Mouse (Mus musculus): ENCODE data around the gene Ugt1a1.

Gene Ugt1a1

DNA sequence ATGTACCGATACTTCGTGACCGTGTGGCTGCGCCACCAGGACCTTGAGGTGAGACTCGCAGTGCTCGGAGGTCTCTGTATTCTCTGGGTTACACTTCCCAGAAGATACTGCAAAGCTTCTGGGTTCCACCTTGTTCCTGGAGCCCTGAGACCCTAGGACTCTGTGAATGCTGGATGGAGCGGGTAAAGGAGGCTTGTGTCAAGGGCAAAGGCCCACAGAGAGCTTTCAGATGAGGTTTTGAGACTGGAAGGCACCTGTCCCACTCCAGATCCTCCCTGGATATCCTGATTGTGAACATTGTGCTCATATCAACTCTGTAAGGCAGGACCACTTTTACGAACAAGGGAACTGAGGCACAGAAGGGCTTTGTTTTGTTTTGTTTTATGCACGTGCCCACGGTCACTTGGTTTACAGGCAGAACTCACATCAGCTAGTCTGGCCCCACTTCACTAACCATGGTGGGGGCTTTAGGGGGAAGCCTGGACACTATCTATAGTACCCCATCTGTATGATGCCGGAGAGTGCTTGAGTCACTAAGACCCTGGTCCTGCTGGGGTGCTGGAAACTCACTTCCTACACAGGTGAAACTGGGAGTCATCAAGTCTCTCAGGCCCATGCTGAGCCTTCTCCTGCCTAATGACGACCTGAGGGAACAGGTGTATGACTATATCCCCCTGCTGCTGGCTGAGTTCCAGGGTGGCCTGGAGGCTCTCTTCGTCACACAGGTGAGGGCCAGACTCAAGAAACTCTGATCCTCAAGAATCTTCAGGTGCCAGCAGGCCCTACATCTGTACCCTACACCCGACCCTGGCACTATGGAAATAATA is 21.9 kb downstream of the Ugt1a1 start:
- in situ Hi-C loops (cut with MboI, MseI), result no loop called here

DNA sequence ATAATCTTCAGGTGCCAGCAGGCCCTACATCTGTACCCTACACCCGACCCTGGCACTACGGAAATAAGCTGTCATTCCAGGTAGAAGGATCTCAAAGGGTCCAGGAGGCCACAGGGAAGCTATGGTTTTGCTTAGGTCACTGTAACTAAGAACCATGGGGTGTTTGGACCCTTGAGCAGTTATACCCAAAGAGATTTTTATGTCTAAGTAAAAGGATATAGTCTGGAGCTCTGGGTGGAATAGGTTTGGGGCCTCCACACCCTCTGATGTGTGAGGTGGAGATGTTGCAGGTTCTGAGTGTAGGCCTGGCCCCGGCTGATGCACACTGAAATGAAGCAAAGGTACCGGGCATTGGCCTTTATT is 22.5 kb downstream of the Ugt1a1 start:
- in situ Hi-C loops (cut with MboI, MseI), result no loop called here

DNA sequence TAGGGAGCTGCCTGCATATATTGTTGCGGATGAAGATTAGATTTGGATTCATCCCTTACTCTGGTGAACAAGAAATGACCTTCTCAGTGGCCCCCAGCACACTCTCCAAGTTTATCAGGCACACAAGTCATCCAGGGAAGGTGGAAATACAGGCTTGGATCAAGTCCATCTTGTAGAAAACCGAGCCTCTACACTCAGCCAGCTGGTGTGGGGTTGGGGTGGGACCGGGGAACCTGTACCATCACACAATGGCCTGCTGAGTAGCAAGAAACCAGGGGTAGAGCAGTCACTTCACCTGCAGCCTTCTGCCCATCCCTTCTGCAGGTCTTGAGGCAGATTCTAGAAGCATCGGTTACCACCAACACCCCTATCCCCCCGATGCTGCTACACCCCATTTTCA is 22.9 kb downstream of the Ugt1a1 start:
- in situ Hi-C loops (cut with MboI, MseI), result no loop called here

DNA sequence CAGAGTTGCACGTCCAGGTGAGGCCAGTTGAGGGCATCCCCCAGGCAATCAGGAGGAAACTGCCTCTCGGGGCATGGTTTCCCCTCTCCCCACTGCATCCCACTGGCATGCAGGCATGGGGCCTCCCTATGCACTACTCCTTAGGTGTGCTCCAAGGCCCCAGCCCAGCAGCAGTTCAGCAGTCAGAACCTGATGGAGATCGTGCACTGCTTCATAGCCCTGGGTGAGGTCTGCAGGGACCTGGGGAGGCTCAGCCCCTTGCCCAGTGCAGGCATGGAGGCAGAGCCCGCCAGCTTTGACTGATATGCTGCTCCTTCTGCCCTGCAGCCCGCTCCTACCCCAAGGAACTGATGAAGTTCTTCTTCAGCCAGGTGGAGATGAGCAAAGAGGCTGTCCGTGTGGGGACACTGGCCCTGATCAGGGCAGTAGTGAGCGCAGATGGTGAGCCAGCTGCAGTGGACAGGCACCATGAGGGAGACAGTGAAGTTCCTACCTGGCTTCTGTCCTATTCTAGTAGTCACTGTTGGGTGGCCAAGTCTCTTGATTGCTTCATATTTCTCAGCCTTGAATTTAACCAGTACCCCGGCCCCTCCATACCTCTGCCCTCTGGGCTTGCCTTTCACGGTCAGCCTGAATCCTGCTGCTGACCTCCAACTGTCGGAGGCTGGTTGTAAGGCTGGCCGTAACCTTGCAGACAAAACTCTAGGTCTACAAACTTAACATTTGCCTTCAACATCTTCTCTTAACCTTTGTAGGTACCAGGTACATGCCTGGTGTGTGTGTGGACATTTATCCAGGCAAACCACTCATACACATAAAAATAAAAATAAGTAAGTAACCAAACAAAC is 23.5 kb downstream of the Ugt1a1 start:
- in situ Hi-C loops (cut with MboI, MseI), result no loop called here

DNA sequence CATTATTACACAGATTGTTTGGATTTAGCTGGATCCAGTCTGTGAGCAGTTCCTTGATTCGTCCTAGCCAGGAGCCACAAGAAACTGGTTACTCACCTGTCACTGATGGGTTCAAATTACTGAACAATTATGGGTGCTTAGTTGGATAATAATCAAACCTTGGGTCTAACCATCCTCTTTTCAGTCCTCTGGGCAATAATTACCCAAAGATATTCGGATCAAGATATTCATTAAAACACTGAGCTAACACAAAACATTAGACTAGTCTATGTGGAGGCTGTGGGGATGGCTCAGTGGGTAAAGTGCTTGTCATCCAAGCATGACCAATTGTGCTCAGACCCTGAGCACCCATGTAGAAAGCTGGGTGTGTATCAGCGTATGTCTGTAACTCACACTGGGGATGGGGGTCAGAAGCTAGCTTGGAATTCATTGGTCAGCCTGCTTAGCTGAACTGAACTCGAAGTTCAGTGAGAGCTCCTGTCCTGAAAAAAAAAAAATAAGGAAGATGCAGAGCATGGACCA is 24.2 kb downstream of the Ugt1a1 start:
- in situ Hi-C loops (cut with MboI, MseI), result no loop called here

DNA sequence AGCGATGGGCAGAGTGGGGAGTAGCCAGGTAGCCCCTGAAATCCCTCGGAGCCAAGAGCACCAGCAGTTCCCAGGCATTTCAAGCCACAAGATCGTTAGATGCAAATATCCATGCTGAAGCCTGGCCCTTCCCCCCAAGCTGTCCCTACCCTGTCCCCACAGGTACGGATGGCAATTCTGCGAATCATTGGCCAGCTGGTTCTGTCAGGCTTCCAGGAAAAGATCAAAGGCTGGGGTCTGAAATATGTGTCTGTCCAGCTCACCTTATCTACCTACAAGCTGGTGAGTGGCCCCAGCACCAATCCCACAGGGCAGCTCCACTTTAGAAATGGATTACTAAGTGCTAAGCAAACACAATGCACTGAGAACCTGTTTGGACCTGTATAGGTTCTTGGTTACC is 25.6 kb downstream of the Ugt1a1 start:
- in situ Hi-C loops (cut with MboI, MseI), result no loop called here

DNA sequence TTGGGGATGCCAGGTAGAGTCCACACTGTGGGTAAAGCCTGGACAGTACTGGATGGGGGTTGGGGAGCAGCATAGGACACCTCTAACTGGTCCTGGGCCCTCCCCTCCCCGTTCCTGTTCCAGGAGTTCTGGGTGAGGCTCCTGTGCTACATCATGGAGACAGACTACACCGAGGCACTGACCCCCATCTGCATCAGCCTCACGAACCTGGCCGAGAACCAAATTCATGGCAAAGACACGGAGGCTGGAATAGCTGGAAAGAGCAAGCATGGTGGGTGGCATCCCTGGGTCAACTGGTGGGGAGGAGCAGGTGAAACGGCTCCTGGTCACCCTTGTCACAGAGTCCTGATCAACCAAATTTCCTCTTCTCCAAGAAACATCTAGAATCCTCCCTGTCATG is 27.0 kb downstream of the Ugt1a1 start:
- in situ Hi-C loops (cut with MboI, MseI), result no loop called here

DNA sequence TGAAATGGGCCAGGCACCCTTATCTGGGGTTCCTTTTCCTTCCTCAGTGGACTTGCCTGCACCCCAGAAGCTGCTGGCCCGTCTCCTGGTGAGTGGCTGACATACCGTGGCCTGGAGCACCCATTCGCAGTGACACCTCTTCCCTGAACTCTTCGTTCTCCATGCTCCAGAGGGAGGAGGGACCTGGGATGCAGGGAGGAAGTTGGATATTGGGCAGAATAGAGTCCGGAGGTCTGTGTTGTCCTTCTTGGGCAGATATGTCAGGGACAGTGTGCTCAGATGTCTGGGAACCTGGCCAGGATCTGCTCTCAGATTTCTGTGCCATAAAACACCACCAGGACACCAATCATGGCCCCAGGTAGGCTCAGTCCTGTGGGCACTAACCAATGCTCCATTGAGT is 28.3 kb downstream of the Ugt1a1 start:
- in situ Hi-C loops (cut with MboI, MseI), result no loop called here

DNA sequence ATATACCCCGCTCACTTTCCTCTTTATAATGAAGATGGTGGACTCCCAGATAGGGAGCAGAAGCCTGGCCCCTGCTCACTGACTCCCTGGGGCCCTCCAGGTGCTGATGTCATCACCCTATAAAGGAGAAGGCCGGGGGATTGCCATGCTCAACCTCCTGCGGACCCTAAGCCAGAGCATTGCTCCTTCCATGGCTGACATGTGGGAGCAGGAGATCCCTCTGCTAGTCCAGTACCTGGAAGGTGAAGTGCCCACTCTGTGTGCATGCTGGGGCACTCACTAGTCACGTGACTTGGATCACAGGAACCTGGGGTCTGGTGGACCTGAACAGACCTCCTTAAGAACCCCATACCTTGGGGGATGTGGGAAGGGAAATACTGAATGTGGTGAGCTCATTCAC is 28.8 kb downstream of the Ugt1a1 start:
- in situ Hi-C loops (cut with MboI, MseI), result no loop called here

DNA sequence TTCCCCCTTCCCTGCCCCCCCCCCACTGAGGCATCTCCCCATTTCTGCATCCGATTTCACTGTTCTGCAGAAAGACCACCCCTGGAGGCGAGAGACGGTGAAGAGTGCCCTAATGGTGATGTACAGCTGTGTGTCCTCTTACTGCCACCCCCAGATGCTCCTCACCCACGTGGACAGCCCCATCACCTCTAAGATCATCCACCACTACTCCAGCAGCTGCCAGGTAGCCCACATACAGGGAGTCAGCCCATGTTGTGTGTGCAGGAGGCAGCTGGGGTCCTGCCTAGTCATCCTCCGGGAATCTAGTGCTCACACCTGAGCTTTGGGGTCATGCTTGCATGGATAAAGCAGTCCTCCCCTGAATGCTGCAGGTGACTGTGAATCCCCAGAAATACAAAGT is 32.1 kb downstream of the Ugt1a1 start:
- in situ Hi-C loops (cut with MboI, MseI), result no loop called here

DNA sequence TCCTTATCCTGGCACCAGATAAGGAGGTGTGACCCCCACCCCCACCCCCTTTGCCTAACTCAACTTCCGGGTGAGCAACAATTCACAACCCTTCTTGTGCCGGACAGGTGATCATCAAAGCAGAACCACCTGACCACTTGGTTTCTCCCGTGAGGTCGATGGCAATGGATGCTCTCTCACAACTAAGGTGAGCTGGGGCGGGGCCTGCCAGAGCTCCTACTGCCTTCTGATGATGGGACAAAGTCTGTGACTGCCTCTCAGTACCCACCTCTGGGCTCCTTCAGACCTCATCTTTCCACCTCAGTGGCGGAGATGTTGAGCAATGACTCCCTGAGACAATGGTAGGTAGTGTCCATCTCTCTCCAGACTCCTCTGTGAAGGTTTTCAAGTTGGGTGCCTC is 34.1 kb downstream of the Ugt1a1 start:
- in situ Hi-C loops (cut with MboI, MseI), result no loop called here

DNA sequence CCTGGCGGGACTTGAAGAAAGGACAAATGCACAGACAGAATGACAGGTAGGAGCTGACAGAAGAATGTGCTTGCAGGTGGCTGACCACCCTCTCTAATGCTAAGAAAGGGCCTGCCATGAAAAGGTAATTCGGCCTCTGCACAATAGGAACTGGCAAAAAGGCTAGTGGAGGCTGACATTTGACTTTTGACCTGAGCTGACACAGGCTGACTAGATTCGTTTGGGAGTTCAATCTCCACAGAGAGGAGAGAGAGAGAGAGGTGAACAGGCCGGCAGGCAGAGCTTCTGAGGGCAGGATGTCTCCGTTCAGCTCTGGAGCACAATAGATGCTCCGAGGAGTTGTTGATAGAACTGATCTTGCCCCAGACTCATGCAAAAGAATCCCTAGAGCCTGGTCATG is 34.6 kb downstream of the Ugt1a1 start:
- in situ Hi-C loops (cut with MboI, MseI), result no loop called here

DNA sequence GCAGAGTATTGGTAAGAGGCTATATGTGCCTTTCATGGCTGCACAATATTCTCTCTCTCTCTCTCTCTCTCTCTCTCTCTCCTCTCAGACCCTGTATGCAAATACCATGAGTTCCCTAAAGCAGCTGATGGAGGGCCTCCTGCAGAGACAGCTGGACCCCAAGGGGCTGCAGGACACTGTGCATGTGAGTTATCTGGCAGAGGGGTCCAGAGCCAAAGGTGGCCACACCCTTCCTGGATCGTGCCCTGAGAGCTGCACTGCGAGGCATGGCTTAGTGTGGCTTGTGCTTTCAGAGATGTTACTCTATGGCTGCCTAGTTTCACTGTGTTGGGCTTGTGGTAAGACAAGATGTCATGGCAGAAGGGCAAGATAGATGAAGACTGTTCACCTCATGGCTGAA is 35.9 kb downstream of the Ugt1a1 start:
- in situ Hi-C loops (cut with MboI, MseI), result no loop called here

DNA sequence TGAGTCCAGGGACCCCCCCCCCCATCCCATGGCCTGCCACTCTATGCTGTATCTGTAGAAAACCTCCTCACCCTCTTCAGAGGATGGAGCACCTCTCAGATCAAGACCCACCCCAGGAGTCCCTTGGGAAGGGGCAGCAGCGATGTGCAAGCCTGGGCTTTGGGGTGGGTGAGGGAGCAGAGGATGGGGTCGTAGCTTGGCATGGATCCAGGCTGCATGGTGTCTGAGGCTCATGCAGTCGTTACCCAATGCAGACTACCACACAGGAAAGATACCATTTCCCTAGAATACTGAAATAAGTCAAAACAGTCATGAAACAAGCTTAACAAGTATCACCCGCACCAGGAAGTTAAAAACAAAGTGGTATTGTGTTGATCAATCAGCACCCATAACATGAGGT is 36.9 kb downstream of the Ugt1a1 start:
- in situ Hi-C loops (cut with MboI, MseI), result no loop called here

DNA sequence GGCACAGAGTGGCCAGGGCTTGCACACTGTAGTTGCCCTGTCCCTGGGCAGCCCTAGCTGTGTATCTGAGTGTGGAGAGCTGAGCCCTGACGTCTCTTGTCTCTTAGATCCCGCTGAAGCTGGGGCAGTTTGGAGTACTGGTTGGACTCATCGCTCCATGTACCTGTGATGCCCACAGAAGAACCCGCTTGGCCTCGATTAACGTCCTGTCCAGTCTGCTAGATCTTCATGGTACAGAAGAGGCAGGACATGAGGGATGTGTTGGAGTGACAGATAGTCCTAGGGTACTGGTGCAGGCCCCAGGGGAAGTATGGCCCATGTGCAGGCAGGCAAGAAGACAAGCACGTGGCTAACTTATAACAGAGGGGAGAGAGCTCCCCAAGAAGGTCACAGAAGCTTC is 37.8 kb downstream of the Ugt1a1 start:
- in situ Hi-C loops (cut with MboI, MseI), result no loop called here

DNA sequence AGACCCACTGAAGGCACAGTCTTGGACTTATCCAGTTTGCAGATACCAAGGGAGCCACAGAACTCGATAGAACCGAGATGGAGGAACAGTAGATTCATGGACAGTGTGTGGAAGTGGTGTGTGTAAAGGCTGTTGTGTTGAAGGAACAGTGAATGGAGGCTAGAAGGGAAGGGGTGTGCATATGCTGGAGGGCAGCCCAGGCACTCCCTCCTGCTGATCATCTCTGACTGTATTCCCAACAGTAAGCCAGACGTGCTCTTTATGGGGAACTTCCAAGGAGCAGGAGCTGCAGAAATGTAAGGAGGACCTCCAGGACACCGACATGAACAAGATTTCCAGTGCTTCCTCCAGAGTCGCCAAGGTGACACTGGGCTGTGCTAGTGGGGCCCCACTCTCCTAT is 38.3 kb downstream of the Ugt1a1 start:
- in situ Hi-C loops (cut with MboI, MseI), result no loop called here

DNA sequence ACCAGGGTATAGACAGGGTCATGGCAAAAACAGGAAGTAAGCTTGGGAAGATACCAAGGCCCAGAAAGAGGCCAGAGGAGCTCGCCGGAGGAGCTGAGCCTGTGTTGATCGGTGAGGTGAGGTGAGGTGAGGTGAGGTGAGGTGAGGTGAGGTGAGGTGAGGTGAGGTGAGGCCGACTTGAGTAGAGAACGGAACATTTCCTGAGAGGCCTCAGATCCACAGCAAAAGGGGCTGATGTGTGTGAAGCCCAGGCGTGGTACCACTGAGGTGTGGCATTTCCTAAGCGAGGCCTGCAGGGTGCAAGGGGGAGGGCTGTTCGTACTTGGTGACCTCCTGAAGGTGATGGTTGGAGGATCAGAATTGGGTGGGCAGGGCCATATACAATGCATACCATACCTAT is 41.3 kb downstream of the Ugt1a1 start:
- in situ Hi-C loops (cut with MboI, MseI), result no loop called here

DNA sequence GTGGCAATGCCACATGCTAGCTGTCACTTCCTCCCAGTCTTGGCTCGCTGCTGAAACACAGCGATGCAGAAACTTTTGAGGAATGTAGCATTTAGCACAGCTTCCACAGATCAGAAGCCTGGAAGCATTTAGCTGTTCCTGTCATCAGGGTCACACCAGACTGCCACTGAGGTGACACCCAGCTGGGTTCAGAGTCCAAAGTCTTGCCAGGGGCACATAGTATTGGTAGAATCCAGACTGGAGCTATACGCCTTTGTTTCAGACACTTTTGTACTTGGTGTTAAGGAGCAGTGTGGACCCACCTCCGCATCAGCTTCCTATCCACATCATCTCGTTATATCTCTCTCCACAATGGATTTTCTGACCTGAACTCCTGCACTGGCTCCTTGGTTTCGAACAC is 41.8 kb downstream of the Ugt1a1 start:
- in situ Hi-C loops (cut with MboI, MseI), result no loop called here

DNA sequence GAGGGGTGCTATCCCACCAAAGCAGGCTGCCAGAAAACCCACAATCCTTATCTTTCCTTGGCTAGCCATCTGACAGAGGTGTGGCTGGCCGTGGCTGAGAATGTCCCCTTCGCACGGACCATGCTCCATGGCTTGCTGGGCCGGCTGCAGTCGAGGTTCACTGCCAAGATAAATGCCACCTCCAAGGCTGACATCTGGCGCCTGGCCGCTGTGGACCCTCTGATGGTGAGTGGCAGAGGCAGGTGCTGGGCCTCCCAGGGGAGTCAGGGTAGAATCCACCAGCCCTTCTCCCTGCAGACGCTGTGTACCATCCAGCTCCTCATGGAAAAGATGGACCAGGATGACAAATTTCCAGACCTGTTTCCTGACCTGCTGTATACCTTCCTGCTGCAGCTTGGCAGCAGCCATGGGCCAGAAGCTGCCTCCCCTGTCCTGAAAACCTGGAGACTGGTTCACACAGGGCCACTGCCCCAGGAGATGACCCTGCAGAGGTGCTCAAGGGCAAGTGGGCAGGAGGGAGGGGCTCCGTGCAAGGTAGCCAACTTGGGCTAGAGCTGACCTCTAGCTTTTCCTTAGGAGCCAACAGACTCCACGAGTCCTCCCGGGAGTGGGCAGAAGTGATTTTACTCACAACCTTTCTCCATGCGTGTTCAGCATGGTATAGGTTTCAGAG is 43.2 kb downstream of the Ugt1a1 start:
- in situ Hi-C loops (cut with MboI, MseI), result no loop called here

DNA sequence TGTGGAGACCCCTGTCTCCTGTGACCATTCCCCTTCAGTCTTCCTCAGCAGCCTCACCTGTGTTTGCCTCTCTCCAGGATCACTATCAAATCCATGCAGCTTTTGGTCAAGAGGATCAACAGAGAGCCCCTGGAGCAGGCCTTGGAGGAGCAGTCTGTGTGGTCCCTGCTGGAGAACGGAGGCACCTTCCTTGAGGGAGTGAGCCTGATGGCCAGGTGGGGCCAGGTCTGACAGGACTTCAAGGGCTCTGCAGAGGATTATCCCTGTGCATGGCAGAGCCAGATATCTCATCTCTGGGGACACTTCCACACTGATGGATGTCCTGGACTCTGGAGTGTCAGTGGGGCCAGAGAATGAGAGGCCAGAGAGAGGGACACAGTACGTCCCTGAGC is 43.7 kb downstream of the Ugt1a1 start:
- in situ Hi-C loops (cut with MboI, MseI), result no loop called here

DNA sequence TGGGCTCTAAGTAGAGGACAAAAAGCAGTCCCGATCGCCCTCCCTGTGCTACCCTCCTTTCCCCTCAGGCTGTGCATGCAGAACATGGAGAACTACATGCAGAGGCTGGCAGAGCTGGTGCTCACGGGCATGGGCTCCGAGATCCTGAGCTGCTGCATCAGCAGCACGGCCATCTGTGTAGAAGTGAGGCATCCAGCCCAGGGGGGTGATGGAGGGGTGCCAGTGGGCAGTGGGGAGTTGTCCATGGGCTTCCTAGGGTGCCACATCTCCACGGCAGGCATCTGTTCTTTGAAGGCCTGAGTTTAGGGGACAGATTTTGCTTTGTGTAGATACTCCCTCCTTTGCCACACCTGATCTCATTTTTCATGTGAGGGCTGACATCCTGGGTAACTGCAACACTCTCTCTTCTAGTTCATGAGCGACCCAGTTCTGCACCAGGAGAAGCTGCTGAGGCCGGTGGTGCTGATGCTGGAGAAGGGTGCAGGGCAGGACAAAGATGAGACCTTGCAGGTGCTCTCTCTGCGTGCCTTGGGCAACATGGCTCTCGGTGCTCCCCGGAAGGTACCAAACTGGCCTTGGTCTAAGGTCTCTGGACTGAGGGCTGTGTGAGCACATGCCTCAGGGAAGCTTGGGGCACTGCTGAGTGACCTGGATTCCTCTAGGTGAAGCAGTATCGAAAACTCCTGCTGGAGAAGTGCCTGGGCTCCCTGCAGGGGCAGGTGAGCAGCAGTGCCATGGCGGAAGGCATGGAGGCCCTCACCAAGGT is 44.4 kb downstream of the Ugt1a1 start:
- in situ Hi-C loops (cut with MboI, MseI), result no loop called here

All from regulatory T cell (primary cell).